ENCODE assay signal across 20 mouse cellular contexts in genomic region chr9:70371638-70372037, GRCm38 (mm10). TPM values are rescaled to one million over a fixed set of nuclear protein-coding genes. Genes with fewer than 3 reads are reported as not detected.
DNase-seq lines count a peak whose midpoint lies in the region; ATAC-seq lines count a peak whose summit lies in the region.
"Had no signal": no experiment of that assay in that cellular context is flagged by ENCODE, and none has a peak within 500 bp of the region (broad histone marks: within the 10 kb centered on the region; RNA-seq: fewer than 3 reads in every experiment).

No protein-coding gene starts in this region.

- 30% methylated on average over 5 of the region's 5 CpGs for WGBS in kidney, embryonic 14.5 days
- 81% methylated on average over 5 of the region's 5 CpGs for WGBS in heart, embryonic 12.5 days

- H3K9me3 ChIP-seq in kidney, embryonic 14.5 days (ENCODE audit: control insufficient read depth, low read length) = no peaks in the 10 kb centered on the region
- peaks cover 4% of the 10 kb centered on the region; the same call in 1 of the 2 replicates for H3K9me3 ChIP-seq in heart, embryonic 12.5 days (replicated peaks)
- H3K9me3 ChIP-seq: embryonic facial prominence, embryonic 12.5 days; forebrain, embryonic 13.5 days; hindbrain, embryonic 13.5 days had no signal

- ATAC-seq in kidney, embryonic 14.5 days (ENCODE audit: low FRiP score, low TSS enrichment) = peak; percentile 39; the same call in 1 of the 2 replicates
- peak; percentile 47 for ATAC-seq in megakaryocyte, adult 5-6 weeks (ENCODE audit: poor library complexity, severe bottlenecking)
- no peak for ATAC-seq in heart, embryonic 12.5 days (ENCODE audit: insufficient number of reproducible peaks, low FRiP score)
- ATAC-seq: forebrain, embryonic 13.5 days; hindbrain, postnatal 0 days had no signal

- no peak overlapping the region for H3K4me3 ChIP-seq in kidney, embryonic 14.5 days (ENCODE audit: low read length)
- H3K4me3 ChIP-seq in heart, embryonic 12.5 days = no peak overlapping the region
- H3K4me3 ChIP-seq: embryonic facial prominence, embryonic 12.5 days; forebrain, embryonic 13.5 days; gastrocnemius, adult 2 months; heart, embryonic 13.5 days; hindbrain, embryonic 13.5 days had no signal

- DNase-seq in kidney, postnatal 36 days = no peak
- peak; percentile 17 to 32 for DNase-seq in spleen, postnatal 36 days (ENCODE audit: low spot score in 2 of 2)
- no peak for DNase-seq in spleen, adult 12 weeks (ENCODE audit: low spot score)
- no peak for DNase-seq in lung, postnatal 4 days
- DNase-seq in lung, postnatal 36 days = no peak
- DNase-seq: adrenal gland, postnatal 10 days; cerebellum, adult 11 months; cerebellum, adult 8-10 months; cerebellum, postnatal 14 days; gastrocnemius, adult 2 months; gastrocnemius, postnatal 25 days; heart, postnatal 4 days had no signal

- peaks cover 22% of the 10 kb centered on the region; the same call in 1 of the 2 replicates for H3K36me3 ChIP-seq in kidney, embryonic 14.5 days (ENCODE audit: control insufficient read depth, insufficient read depth, low read length)
- H3K36me3 ChIP-seq in heart, embryonic 12.5 days = peaks cover 54% of the 10 kb centered on the region

- no peak overlapping the region for H3K4me2 ChIP-seq in kidney, embryonic 14.5 days (replicated peaks; ENCODE audit: low read depth, low read length)
- H3K4me2 ChIP-seq in heart, embryonic 12.5 days = no peak overlapping the region
- H3K4me2 ChIP-seq: embryonic facial prominence, embryonic 12.5 days; forebrain, embryonic 13.5 days; heart, embryonic 13.5 days; hindbrain, embryonic 13.5 days had no signal

- peaks cover 10% of the 10 kb centered on the region; the same call in 1 of the 2 replicates for H3K4me1 ChIP-seq in kidney, embryonic 14.5 days (ENCODE audit: control insufficient read depth, insufficient read depth, low read length)
- H3K4me1 ChIP-seq in heart, embryonic 12.5 days (replicated peaks) = no peaks in the 10 kb centered on the region
- H3K4me1 ChIP-seq: embryonic facial prominence, embryonic 12.5 days; forebrain, embryonic 13.5 days; hindbrain, embryonic 13.5 days had no signal

- no peak overlapping the region for H3K9ac ChIP-seq in kidney, embryonic 14.5 days (ENCODE audit: low read depth, low read length)
- H3K9ac ChIP-seq in heart, embryonic 12.5 days = no peak overlapping the region
- H3K9ac ChIP-seq: embryonic facial prominence, embryonic 12.5 days; forebrain, embryonic 13.5 days; heart, embryonic 13.5 days; hindbrain, embryonic 13.5 days had no signal

- H3K27me3 ChIP-seq in kidney, embryonic 14.5 days (ENCODE audit: control insufficient read depth, insufficient read depth, low read length) = no peaks in the 10 kb centered on the region
- no peaks in the 10 kb centered on the region for H3K27me3 ChIP-seq in heart, embryonic 12.5 days (replicated peaks)
- H3K27me3 ChIP-seq: embryonic facial prominence, embryonic 12.5 days; forebrain, embryonic 13.5 days; heart, embryonic 13.5 days; hindbrain, embryonic 13.5 days had no signal

- H3K27ac ChIP-seq in kidney, embryonic 14.5 days (ENCODE audit: low read depth, low read length) = no peak overlapping the region
- no peak overlapping the region for H3K27ac ChIP-seq in heart, embryonic 12.5 days (ENCODE audit: poor library complexity, severe bottlenecking)
- H3K27ac ChIP-seq: embryonic facial prominence, embryonic 12.5 days; forebrain, embryonic 13.5 days; gastrocnemius, adult 2 months; heart, embryonic 13.5 days; hindbrain, embryonic 13.5 days; hindbrain, postnatal 0 days had no signal

RNA-seq across cellular contexts. Expression of gene Ccnb2, which starts 49.7 kb away (rescaled TPM):
- polyA plus RNA-seq in kidney, embryonic 14.5 days (2014; fragmentation: Nextera tagmentation; extraction: Ambion mirVana) = 234 and 264 TPM in 2 replicates
- 176 and 191 TPM in 2 replicates for total RNA-seq in megakaryocyte, adult 5-6 weeks (2015)
- 126 and 128 TPM in 2 replicates for total RNA-seq in megakaryocyte, adult 5-6 weeks (2017)
- 152 and 156 TPM in 2 replicates for polyA plus RNA-seq in heart, embryonic 12.5 days (2016; fragmentation: Nextera tagmentation; extraction: Ambion mirVana)

Comparison
In these comparisons a context has a peak if more than half of its experiments do, and no peak if none do; other contexts are left out.
1. DNase-seq: peak in spleen, postnatal 36 days (2 of 2); none in kidney, postnatal 36 days (0 of 2), spleen, adult 12 weeks (single experiment), lung, postnatal 4 days (0 of 2) and lung, postnatal 36 days (single experiment).